8 mouse cellular contexts compared by ENCODE assay signal in the genomic region with DNA sequence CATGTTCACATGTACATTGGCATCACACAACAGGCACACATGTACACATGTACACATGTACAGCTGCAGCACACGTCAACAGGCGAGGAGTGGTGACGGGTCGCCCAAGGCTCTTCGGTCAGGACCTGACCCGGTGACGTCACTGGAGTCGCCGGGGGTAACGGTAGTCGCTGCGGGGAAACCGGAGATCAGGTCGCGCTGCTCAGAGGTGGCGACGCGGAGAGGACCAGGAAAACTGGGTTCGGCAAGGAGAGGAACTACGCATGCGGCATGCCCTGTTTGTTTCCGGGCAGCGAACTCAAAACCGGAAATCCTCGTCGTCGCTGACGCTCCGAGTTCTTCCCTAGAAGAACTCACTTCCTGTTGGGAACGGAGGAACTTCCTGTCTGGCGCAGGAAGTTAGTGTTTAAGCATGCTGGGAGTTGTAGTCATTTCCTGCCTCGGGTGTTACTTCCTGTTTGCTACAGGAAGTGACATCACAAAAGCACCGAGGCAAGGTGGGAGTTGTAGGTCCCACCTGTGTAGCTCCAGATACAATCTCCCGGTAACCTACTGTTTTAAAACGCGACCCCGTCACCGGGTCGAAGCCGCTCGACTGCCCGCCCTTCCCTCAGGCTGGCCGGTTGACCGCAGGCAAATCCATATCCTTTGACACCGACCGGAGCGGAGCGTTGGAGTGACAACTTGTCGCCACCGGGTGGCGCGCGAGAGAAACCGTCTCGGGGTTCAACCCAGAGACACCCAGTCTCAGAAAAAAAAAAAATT.
DNase-seq lines count a peak whose midpoint lies in the region; ATAC-seq and TF ChIP-seq lines count a peak whose summit lies in the region.

No protein-coding gene starts in this region.

- TF ChIP-seq RAD21 in MEL (IDR thresholded peaks at IDR 0.05; ENCODE audit: low read depth, low read length): peak; percentile 60

- H3K9ac ChIP-seq in MEL (ENCODE audit: control insufficient read depth, low read depth, low read length, poor library complexity, severe bottlenecking): peak overlapping the region; percentile 62
- peak overlapping the region; percentile 61 for H3K9ac ChIP-seq in forebrain, postnatal 0 days
- H3K9ac ChIP-seq in lung, embryonic 15.5 days: peak overlapping the region; percentile 62

- no peaks in the 10 kb centered on the region for H3K9me3 ChIP-seq in MEL (replicated peaks; ENCODE audit: insufficient read depth, low read length)
- no peaks in the 10 kb centered on the region for H3K9me3 ChIP-seq in forebrain, postnatal 0 days (ENCODE audit: low read length)
- H3K9me3 ChIP-seq in lung, embryonic 15.5 days: no peaks in the 10 kb centered on the region

- H3K4me3 ChIP-seq in MEL (ENCODE audit: control insufficient read depth in 1 of 2, insufficient read depth in 1 of 2, low read depth in 2 of 2, low read length in 2 of 2): peak overlapping the region; percentile 31 to 59
- H3K4me3 ChIP-seq in cerebellum, adult 2 months (replicated peaks; ENCODE audit: insufficient read depth, low read depth, low read length): peak overlapping the region; percentile 84
- peak overlapping the region; percentile 53 for H3K4me3 ChIP-seq in forebrain, postnatal 0 days (ENCODE audit: low read depth, low read length)
- peak overlapping the region; percentile 70 for H3K4me3 ChIP-seq in lung, embryonic 15.5 days

- TF ChIP-seq CTCF in MEL (IDR thresholded peaks at IDR 0.05 in 2 of 3, conservative IDR thresholded peaks at IDR 0.05 in 1 of 3; ENCODE audit: control insufficient read depth in 1 of 3, insufficient read depth in 1 of 3, low read depth in 2 of 3, low read length in 3 of 3, poor library complexity in 1 of 3, severe bottlenecking in 1 of 3): peak; percentile 64 to 90 (median 87)
- TF ChIP-seq CTCF in cerebellum, adult 2 months (IDR thresholded peaks at IDR 0.05; ENCODE audit: borderline replicate concordance, insufficient read depth, low read depth, low read length): peak; percentile 88
- TF ChIP-seq CTCF in forebrain, postnatal 0 days (IDR thresholded peaks at IDR 0.05; ENCODE audit: low read depth): peak; percentile 82

- H3K27ac ChIP-seq in MEL (ENCODE audit: control insufficient read depth, low read depth, low read length): peak overlapping the region; percentile 71
- H3K27ac ChIP-seq in cerebellum, adult 2 months (ENCODE audit: insufficient read depth, low read length): peak overlapping the region; percentile 8
- H3K27ac ChIP-seq in forebrain, postnatal 0 days (ENCODE audit: low read depth, low read length): peak overlapping the region; percentile 85
- peak overlapping the region; percentile 94 for H3K27ac ChIP-seq in lung, embryonic 15.5 days

- H3K36me3 ChIP-seq in MEL (ENCODE audit: control insufficient read depth in 1 of 2, insufficient read depth in 2 of 2, low read length in 2 of 2): no peaks in the 10 kb centered on the region
- H3K36me3 ChIP-seq in forebrain, postnatal 0 days (ENCODE audit: insufficient read depth): no peaks in the 10 kb centered on the region
- H3K36me3 ChIP-seq in lung, embryonic 15.5 days: no peaks in the 10 kb centered on the region

- peak in 1 of 2 experiments; percentile 62; a peak in 1 of 4 replicates for TF ChIP-seq EP300 in MEL (IDR thresholded peaks at IDR 0.05; ENCODE audit: low read depth in 1 of 2, low read length in 2 of 2)

- peak in 1 of 2 experiments; percentile 87; a peak in 3 of 4 replicates for TF ChIP-seq POLR2A in MEL (IDR thresholded peaks at IDR 0.05; ENCODE audit: control insufficient read depth in 1 of 2, insufficient read depth in 1 of 2, low read depth in 1 of 2, low read length in 2 of 2, poor library complexity in 1 of 2)
- TF ChIP-seq POLR2A in cerebellum, adult 2 months (IDR thresholded peaks at IDR 0.05; ENCODE audit: borderline replicate concordance, insufficient read depth, low read length): peak; percentile 92

- no peaks in the 10 kb centered on the region for H3K4me1 ChIP-seq in MEL (ENCODE audit: control insufficient read depth in 1 of 2, insufficient read depth in 2 of 2, low read length in 2 of 2)
- peaks cover 3% of the 10 kb centered on the region; the same call in 1 of the 2 replicates for H3K4me1 ChIP-seq in cerebellum, adult 2 months (ENCODE audit: control insufficient read depth, insufficient read depth, low read length)
- H3K4me1 ChIP-seq in forebrain, postnatal 0 days (ENCODE audit: insufficient read depth): peaks cover 6% of the 10 kb centered on the region; the same call in 1 of the 2 replicates
- peaks cover 11% of the 10 kb centered on the region; the same call in 1 of the 2 replicates for H3K4me1 ChIP-seq in lung, embryonic 15.5 days

- peak; percentile 98 for ATAC-seq in forebrain, postnatal 0 days
- peak; percentile 98 for ATAC-seq in lung, embryonic 15.5 days (ENCODE audit: borderline replicate concordance, extremely low read depth, low FRiP score, low TSS enrichment)

- H3K79me2 ChIP-seq in MEL (ENCODE audit: control insufficient read depth, insufficient read depth, low read length, poor library complexity): no peaks in the 10 kb centered on the region

- peak overlapping the region; percentile 81 for H3K4me2 ChIP-seq in forebrain, postnatal 0 days (ENCODE audit: low read depth)
- H3K4me2 ChIP-seq in lung, embryonic 15.5 days: peak overlapping the region; percentile 71

- peak; percentile 99 for DNase-seq in MEL (ENCODE audit: low read depth, low spot score)
- DNase-seq in cerebellum, adult 2 months: peak; percentile 91 to 96
- DNase-seq in forebrain, postnatal 0 days: peak; percentile 97
- DNase-seq in heart, postnatal 4 days: peak; percentile 90
- peak; percentile 87 to 95 for DNase-seq in layer of hippocampus, adult 8-10 months (ENCODE audit: low spot score in 2 of 2)
- peak; percentile 91 for DNase-seq in ovary, adult 18-20 months (ENCODE audit: low spot score)
- DNase-seq in thymus, postnatal 0 days (ENCODE audit: low spot score): peak; percentile 97

- under 1% methylated on average over 55 of the region's 55 CpGs for WGBS in cerebellum, adult 2 months
- WGBS in forebrain, postnatal 0 days: 2% methylated on average over 55 of the region's 55 CpGs
- under 1% methylated on average over 55 of the region's 55 CpGs for WGBS in lung, embryonic 15.5 days

- no peaks in the 10 kb centered on the region for H3K27me3 ChIP-seq in MEL (ENCODE audit: control insufficient read depth in 1 of 2, insufficient read depth in 2 of 2, low read length in 2 of 2)
- H3K27me3 ChIP-seq in cerebellum, adult 2 months (ENCODE audit: control insufficient read depth, insufficient read depth, low read length): no peaks in the 10 kb centered on the region
- H3K27me3 ChIP-seq in forebrain, postnatal 0 days (ENCODE audit: insufficient read depth, low read length): no peaks in the 10 kb centered on the region
- H3K27me3 ChIP-seq in lung, embryonic 15.5 days: no peaks in the 10 kb centered on the region

TF ChIP-seq in MEL, 35 proteins besides CTCF, POLR2A, EP300 and RAD21 (continues in another document):
- TF ChIP-seq MAFK (IDR thresholded peaks at IDR 0.05; ENCODE audit: borderline replicate concordance, low read depth, low read length): no peak
- no peak; the same call in 1 of the 2 replicates for TF ChIP-seq ZMIZ1 (IDR thresholded peaks at IDR 0.05; ENCODE audit: low read depth, low read length)
- TF ChIP-seq POLR2AphosphoS2 (IDR thresholded peaks at IDR 0.05; ENCODE audit: low read length): peak; percentile 91
- no peak; the same call in 1 of the 2 replicates for TF ChIP-seq GABPA (IDR thresholded peaks at IDR 0.05; ENCODE audit: low read depth, low read length)
- peak; percentile 100 for TF ChIP-seq TBP (IDR thresholded peaks at IDR 0.05; ENCODE audit: low read depth, low read length)
- TF ChIP-seq HCFC1 (IDR thresholded peaks at IDR 0.05; ENCODE audit: low read depth, low read length): peak; percentile 100
- peak; percentile 100 for TF ChIP-seq KAT2A (conservative IDR thresholded peaks at IDR 0.05; ENCODE audit: low read depth, low read length)
- no peak for TF ChIP-seq ZC3H11A (IDR thresholded peaks at IDR 0.05; ENCODE audit: low read depth, low read length)
- TF ChIP-seq MAX (IDR thresholded peaks at IDR 0.05; ENCODE audit: low read length): peak; percentile 92
- peak; percentile 98 for TF ChIP-seq SIN3A (IDR thresholded peaks at IDR 0.05; ENCODE audit: low read length)
- no peak for TF ChIP-seq TAL1 (IDR thresholded peaks at IDR 0.05; ENCODE audit: low read length)
- peak; percentile 100 for TF ChIP-seq ELF1 (IDR thresholded peaks at IDR 0.05; ENCODE audit: low read depth, low read length)
- no peak for TF ChIP-seq MAZ (IDR thresholded peaks at IDR 0.05; ENCODE audit: low read depth, low read length)
- no peak for TF ChIP-seq ZKSCAN1 (IDR thresholded peaks at IDR 0.05; ENCODE audit: low read depth, low read length)
- no peak for TF ChIP-seq USF2 (IDR thresholded peaks at IDR 0.05; ENCODE audit: borderline replicate concordance in 1 of 2, insufficient read depth in 1 of 2, low read depth in 1 of 2, low read length in 2 of 2)
- TF ChIP-seq TCF12 (IDR thresholded peaks at IDR 0.05; ENCODE audit: low read depth, low read length): peak; percentile 77
- peak; percentile 100 for TF ChIP-seq UBTF (IDR thresholded peaks at IDR 0.05; ENCODE audit: borderline replicate concordance, insufficient read depth, low read depth, low read length)
- peak; percentile 47 for TF ChIP-seq GATA1 (IDR thresholded peaks at IDR 0.05; ENCODE audit: low read depth, low read length)
- no peak for TF ChIP-seq MYB (IDR thresholded peaks at IDR 0.05; ENCODE audit: low read depth, low read length)
- no peak for TF ChIP-seq CHD1 (IDR thresholded peaks at IDR 0.05; ENCODE audit: low read depth, low read length)
- TF ChIP-seq MYC (IDR thresholded peaks at IDR 0.05; ENCODE audit: low read depth, low read length): peak; percentile 95
- TF ChIP-seq MEF2A (IDR thresholded peaks at IDR 0.05; ENCODE audit: extremely low read depth, insufficient replicate concordance, low read depth, low read length, poor library complexity, severe bottlenecking): 0 out of 2 replicates have a peak, but pooled peaks have one; percentile 54
- TF ChIP-seq POLR2AphosphoS5 (IDR thresholded peaks at IDR 0.05; ENCODE audit: borderline replicate concordance, low read depth, low read length): no peak; the same call in 1 of the 2 replicates
- TF ChIP-seq SMC3 (IDR thresholded peaks at IDR 0.05; ENCODE audit: low read depth, low read length): peak; percentile 87
- peak; percentile 75 for TF ChIP-seq NRF1 (IDR thresholded peaks at IDR 0.05; ENCODE audit: insufficient read depth, low read depth, low read length, poor library complexity, severe bottlenecking)
- peak; percentile 97 for TF ChIP-seq MXI1 (IDR thresholded peaks at IDR 0.05; ENCODE audit: low read depth, low read length)
- no peak for TF ChIP-seq CHD2 (IDR thresholded peaks at IDR 0.05; ENCODE audit: low read length)
- peak; percentile 84 for TF ChIP-seq NELFE (IDR thresholded peaks at IDR 0.05; ENCODE audit: low read depth, low read length)
- TF ChIP-seq BHLHE40 (IDR thresholded peaks at IDR 0.05; ENCODE audit: borderline replicate concordance, low read depth, low read length): no peak
- peak; percentile 92 for TF ChIP-seq RCOR1 (IDR thresholded peaks at IDR 0.05; ENCODE audit: low read depth, low read length)

Comparison
In these comparisons a context has a peak if more than half of its experiments do, and no peak if none do; other contexts are left out.
1. Peak in every context shown above with its lines: DNase-seq, ATAC-seq, H3K4me3 ChIP-seq and H3K27ac ChIP-seq.
2. H3K27ac ChIP-seq: peak in every context shown above with its lines; median percentile 94 in lung, embryonic 15.5 days; 85 in forebrain, postnatal 0 days; 71 in MEL; 8 in cerebellum, adult 2 months.